Mouse (Mus musculus) left cerebral cortex, adult 8-10 months (tissue): ENCODE measurements at regions not wholly inside any gene's neighbourhood (a gene's known extent, or its start where the extent isn't known, plus 50 kb on each side); places are given as distances from the start of the nearest gene placed in this dataset.

Source experiments
- DNase-seq, 2 experiments: peaks; one replicate each; pipeline ENCODE4 v3.0.0; 2022; ENCODE audit warnings: low spot score in 2 of 2

DNA sequence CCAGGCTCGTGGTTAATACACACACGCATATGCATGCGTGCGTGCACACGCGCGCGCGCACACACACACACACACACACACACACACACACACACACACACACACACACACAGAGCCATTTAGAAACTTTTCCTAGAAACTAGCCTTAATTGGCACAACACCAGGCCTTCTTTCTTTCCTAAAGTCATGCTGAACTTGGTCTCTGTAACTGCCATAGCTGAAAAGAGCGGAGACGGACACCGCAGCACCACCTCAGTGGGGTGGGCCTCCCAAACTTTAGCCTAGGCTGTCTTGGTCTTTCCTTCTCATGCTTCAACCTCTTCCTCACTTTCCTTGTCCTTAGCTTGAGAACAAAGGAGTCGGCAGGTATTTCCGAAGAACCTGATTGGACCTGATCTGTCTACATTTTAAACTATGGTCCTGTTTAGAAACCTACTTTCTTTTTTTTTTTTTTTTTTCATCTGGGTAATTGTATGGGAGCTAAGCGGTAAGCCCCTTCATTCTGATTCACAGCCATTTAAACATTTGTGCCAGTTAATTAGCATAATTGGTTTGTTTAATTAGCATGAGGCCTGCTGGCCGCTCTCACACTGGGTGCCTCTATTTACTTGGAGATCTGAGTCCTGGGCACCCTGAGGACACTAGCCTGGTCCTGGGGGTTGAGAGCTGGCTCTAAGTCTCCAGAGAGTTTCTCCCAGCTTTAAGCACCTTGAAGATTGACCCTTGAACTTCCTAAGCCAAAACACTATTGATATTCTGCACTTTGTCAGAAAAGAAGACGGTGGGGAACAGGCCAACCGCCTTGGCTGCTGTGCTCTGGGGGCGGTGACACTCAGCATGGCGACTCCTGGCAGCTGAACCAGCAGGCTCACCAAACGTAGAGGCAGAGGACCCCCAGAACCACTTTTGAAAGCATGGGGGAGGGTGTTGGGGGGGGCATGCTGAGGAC is 269.7 kb upstream of the Irx3 start:
- DNase-seq, result no peak

DNA sequence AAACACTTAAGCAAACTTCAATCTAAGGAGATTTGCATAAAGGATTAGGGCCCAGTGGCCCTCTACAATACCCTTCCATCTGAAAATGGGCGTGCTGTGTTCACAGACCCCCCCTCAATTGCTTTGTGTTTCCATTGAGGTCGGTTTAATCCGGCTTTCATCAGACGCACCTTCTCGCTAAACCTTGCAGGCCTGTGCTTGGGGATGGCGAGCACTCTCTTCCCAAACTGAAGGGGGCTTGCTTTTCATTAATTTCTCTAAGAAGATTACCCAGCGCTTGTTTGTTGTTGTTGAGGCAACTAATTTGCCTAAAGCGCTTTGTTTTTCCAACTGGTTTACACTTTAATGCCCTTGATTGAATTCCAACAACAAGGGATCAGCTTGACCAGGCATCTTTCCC is 268.8 kb upstream of the Irx3 start:
- no peak for DNase-seq

DNA sequence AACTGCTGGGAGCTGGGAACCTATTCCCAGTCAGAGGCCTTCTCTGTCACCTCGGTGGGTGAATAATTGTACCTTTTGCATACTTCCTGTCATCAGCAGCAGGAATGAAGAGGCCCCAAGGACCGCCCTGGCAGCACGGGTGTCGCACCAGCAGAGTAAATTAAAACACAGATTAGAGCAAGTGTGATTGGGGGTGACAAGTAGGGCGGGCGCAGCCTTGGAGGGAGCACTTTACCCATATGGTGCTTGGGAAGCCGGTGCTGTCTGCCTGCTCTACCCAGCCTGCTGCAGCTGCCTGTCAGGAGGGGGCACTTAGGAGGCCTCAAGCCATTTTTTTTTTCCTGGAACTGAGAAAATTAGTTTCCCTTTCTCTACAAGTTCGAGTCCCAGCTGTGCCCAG is 264.6 kb upstream of the Irx3 start:
- no peak for DNase-seq

DNA sequence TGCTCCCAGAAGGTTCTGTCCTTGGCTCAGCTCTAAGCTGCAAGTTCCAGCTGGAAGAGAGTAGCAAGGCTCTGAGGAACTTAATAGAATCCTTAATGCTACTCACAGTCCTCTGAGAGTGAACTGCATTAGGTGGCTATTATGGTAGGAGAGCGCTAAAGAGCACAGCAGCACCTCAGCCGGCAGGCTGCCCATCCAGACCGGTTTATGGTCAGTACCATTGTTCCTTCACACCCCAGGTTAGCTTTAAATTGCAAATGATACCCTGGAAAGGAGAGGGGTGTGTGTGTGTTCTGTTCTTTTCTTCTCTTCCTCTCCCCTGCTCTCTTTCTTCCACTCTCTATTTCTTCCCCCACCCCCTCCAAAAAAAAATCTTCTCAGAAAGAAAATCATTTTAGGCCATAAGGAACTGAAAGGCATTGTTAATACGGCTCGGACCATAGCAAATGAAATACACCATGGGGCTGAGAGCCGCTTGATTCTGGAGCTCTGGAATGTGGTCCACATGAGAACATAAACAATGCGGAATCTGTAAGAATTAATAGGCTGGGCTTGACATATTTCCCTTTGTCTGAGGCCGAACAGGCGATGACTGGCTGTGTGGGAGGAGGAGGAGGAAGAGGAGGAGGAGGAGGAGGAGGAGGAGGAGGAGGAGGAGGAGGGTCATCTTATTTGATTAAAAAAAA is 263.8 kb upstream of the Irx3 start:
- DNase-seq, result no peak

DNA sequence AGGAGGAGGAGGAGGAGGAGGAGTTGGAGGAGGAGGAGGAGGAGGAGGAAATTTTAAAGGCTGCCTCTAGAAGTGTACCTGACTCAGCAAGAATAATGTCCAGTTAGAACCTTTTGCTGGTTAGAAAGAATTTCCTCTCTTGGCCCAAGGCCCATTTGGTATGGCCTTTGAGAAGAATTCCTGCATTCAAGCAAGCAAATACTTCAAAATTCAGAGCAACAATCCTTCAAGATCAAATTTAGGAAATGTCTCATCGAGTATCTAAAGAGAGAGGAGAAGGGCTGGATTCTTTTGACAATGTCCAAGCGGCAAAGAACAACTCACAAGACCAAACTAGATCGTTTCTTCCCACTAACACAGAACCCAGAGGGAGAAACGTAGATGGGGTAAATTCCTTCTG is 263.1 kb upstream of the Irx3 start:
- no peak for DNase-seq

GRCm38 (mm10) chr8:92064175-92064821 is 262.4 kb upstream of the Irx3 start:
- DNase-seq, result no peak

DNA sequence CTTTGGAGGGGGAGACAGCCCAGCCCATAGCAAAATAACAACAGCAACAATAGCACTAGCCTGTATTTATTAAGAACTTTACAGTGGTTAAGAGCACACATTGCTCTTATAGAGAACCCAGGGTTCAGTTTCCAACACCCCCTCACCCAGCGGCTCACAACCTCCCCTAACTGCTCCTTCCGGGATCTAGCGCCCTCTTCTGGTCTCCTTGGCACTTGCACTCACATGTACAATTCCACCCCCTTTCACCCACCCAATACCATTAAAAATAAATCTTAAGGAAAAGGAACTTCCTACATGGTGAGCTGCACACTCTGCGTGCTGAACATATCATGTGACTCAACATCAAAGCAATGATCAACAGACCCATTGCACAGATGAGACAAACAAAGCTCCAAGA is 261.5 kb upstream of the Irx3 start:
- DNase-seq, result no peak

- no peak for DNase-seq
Measured at GRCm38 (mm10) chr8:92059471-92059870, 257.6 kb upstream of the Irx3 start.

- DNase-seq, result no peak
Measured at GRCm38 (mm10) chr8:92058953-92059352, 257.1 kb upstream of the Irx3 start.

DNA sequence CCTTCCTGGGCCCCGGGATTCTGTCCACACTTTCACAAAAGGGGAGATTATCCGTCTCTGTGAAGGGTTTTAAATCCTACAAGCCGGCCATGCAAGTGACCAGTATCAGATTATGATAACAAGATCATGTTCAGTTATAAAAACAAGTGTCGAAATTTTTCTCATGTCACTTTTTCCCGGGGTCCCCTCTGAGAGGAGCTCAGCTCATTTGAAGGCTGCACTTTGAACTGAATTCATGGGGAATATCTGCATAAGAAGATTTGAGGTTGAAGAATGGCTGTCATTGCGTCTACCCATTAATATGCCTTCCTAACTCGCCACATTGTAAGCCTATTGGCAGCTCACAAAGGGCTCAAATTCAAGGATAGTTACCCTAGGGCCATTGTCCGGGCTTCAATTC is 256.0 kb upstream of the Irx3 start:
- no peak for DNase-seq

DNA sequence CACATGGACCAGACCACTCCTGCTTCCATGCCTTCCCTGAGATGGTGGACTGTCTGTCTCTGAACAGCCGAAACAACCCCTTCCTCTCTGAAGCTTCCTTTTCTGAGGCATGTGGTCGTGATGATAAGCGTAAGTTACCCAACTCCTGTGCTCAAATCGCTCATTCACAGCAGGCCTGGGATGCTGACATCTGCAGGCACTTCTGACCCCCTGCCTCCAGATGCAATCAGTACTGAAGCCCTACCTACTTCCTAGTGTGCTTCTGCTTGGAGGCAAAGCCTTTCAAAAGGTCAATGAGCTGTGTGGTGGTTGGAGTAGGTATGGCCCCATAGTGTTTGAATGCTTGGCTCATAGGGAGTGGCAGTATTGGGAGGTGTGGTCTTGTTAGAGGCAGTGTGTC is 253.7 kb upstream of the Irx3 start:
- no peak for DNase-seq

DNA sequence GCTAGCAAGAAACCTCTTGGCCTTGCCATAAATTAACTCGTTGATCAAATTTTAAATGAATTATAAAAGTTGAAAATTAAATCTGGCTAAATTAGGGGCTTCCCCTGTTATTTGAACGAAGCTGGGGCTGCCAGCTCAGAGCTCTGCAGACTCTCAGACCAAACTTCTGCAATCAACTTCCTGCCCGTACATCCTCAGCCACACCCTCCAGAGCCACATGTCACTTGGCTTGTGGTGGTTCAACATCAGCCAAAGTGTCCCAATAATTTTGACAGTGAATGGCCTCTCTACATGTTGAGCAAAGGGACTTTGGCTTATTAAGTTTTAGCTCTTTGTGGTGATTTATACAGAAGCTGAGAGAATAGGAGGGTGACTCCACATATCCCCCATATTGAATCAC is 242.8 kb upstream of the Irx3 start:
- DNase-seq, result no peak

GRCm38 (mm10) chr8:92042951-92043350 is 241.1 kb upstream of the Irx3 start:
- DNase-seq, result no peak

DNA sequence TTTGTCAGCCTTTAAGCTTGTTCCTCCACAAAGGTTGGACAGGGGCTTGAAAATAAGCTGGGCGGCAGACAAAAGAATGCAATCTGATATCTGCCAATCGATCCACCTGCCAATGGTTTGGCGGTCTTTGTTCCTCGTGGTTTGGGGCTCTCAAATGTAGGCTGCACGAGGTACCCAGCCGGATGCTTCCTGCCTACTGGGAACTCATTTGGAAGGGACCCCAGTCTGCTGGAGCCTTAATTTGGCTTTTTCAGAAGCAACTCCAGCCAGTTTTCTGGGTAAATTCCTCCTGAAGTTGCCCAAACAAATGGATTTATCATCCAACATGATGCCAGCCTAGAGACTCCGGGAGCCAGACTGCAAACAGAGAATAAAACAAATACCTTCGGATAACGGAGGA is 228.1 kb upstream of the Irx3 start:
- no peak for DNase-seq

- DNase-seq, result no peak
Measured at GRCm38 (mm10) chr8:92029516-92029915, 227.6 kb upstream of the Irx3 start.

- no peak for DNase-seq
Measured at GRCm38 (mm10) chr8:92028308-92028707, 226.4 kb upstream of the Irx3 start.

- DNase-seq, result no peak
Measured at GRCm38 (mm10) chr8:92024133-92024532, 222.3 kb upstream of the Irx3 start.

GRCm38 (mm10) chr8:92021521-92021920 is 219.7 kb upstream of the Irx3 start:
- no peak for DNase-seq

DNA sequence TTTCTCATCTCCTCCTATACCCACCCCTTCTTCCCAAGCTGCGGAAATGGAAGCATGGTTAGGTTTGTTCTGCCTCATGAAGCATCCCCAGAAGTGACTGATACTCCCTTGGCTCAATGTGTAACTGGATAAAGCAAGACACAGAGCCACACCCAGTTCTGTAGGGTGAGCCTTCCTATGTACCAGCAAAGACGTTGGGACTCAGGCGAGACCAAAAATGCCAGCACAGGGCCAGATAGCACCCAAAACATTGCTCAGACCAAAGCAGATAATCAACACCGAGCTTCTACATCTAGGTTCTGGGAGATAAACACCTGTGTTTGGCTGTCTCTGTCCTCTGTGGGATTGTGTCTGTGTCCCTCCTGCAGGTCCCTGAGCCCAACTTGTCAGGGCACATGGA is 212.8 kb upstream of the Irx3 start:
- no peak for DNase-seq

- DNase-seq, result no peak
Measured at GRCm38 (mm10) chr8:92013183-92013582, 211.3 kb upstream of the Irx3 start.

DNA sequence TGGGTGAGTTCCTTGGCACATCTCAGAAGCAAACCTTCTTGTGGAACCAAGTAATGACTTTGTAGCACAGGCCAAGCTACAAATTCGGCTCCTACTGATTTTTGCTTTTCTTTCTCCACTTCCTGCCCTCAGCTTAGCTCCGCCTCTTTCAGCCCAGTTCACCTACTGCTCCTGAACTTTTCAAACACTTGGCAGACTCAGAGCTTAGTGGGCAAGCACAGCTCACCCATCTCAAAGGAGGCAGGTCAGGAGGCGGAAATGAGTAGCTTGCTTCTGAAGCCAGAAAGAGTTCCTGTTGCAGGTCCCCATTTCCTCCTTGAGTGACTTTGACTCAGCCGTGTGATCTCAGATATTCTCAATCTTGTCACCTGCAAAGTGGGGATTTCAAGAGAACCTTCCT is 208.5 kb upstream of the Irx3 start:
- no peak for DNase-seq
